Mouse (Mus musculus): Measurements from ENCODE around the gene Agmo. TPM values are rescaled to one million over a fixed set of nuclear protein-coding genes. Genes with fewer than 3 reads are reported as not detected.

Gene Agmo
- polyA plus RNA-seq (2015; fragmentation: Nextera tagmentation; extraction: Ambion mirVana) = 3.1 TPM in 2 replicates

DNA sequence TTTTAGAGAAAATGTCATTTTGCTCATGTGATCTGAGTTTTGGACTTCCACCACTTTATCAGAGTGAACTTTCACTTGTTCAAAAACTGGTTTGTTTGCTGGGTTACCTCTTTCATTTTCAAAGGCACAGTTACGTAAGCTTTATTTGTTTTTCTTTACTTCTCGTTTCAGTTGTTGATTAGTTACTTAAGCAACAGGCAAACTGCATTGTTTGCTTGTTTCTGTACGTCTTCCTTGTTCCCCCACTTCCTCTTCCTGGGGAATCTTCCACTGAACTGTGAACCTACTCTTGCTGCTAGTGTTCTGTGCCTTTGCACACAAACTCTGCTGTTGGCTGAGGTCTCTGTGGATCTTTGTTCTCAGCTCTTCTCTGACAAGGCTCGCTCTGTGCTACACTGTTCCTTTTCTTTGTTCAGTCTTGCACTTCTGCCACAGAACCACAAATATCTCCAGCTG, at the start of gene Agmo:
Gene Agmo, plus strand, starts transcription at position 76 of the 456 bp plus-strand sequence.

Other genes starting within 250 kb of the Agmo start
- 3.2 and 3.3 TPM in 2 replicates for gene Meox2, start 133.1 kb upstream of the Agmo start, polyA plus RNA-seq (2015; fragmentation: Nextera tagmentation; extraction: Ambion mirVana)